Mouse (Mus musculus) liver, postnatal 0 days (tissue): ENCODE measurements around the gene Ddt.

Source experiments
- CTCF ChIP-seq: sonication (generic); IDR thresholded peaks from 2 replicates; pipeline ENCODE4 v1.5.1; 2016; ENCODE audit warnings: antibody characterized with exemption, low read depth
- EP300 ChIP-seq: IDR thresholded peaks from 2 replicates; pipeline ENCODE4 v1.6.1; 2016; ENCODE audit warnings: antibody characterized with exemption, low read depth, mild to moderate bottlenecking

- TF ChIP-seq CTCF (0 out of 2 replicates have a peak, but pooled peaks have one; percentile 2), EP300 (no peak)
Measured at GRCm38 (mm10) chr10:75763682-75764518, 9.3 kb downstream of the Ddt start, which contains the start of gene Cabin1.
